Comparison of ENCODE assay signal across 18 mouse cellular contexts in genomic region chr4:152870046-152870445, GRCm38 (mm10).
A peak's percentile ranks its signal among the peaks of the same experiment; 100 is the strongest.
DNase-seq lines count a peak whose midpoint lies in the region; ATAC-seq lines count a peak whose summit lies in the region.
"Had no signal": no experiment of that assay in that cellular context is flagged by ENCODE, and none has a peak within 500 bp of the region (broad histone marks: within the 10 kb centered on the region; RNA-seq: fewer than 3 reads in every experiment).

No protein-coding gene starts in this region.

- DNase-seq in heart, postnatal 10 days: no peak
- DNase-seq in MEL-GATA-1-ER (ENCODE audit: extremely low read depth, low read depth): peak; percentile 50
- peak; percentile 68 for DNase-seq in liver, embryonic 13.5 days
- peak; percentile 4 for DNase-seq in yolk sac, embryonic 10.5 days (ENCODE audit: low spot score)
- no peak for DNase-seq in layer of hippocampus, adult 9-10 months (ENCODE audit: low spot score)
- DNase-seq in left cerebral cortex, adult 9 months (ENCODE audit: low spot score in 2 of 2): no peak
- DNase-seq: adrenal gland, adult 2 months; adrenal gland, postnatal 25 days; cerebellum, adult 11 months; cerebellum, adult 8-10 months; cerebellum, postnatal 14 days; heart, adult 2 months had no signal

- no peak overlapping the region for H3K9ac ChIP-seq in heart, embryonic 11.5 days (ENCODE audit: low read depth, low read length)
- H3K9ac ChIP-seq in liver, embryonic 13.5 days: no peak overlapping the region
- H3K9ac ChIP-seq: embryonic facial prominence, embryonic 12.5 days; forebrain, embryonic 15.5 days; hindbrain, embryonic 14.5 days had no signal

- H3K36me3 ChIP-seq in heart, embryonic 11.5 days (ENCODE audit: control insufficient read depth, insufficient read depth, low read length): no peaks in the 10 kb centered on the region
- no peaks in the 10 kb centered on the region for H3K36me3 ChIP-seq in liver, embryonic 13.5 days
- H3K36me3 ChIP-seq: embryonic facial prominence, embryonic 12.5 days; forebrain, embryonic 15.5 days; hindbrain, embryonic 10.5 days had no signal

- no peaks in the 10 kb centered on the region for H3K9me3 ChIP-seq in heart, embryonic 11.5 days (replicated peaks; ENCODE audit: control insufficient read depth, low read length)
- peaks cover 21% of the 10 kb centered on the region for H3K9me3 ChIP-seq in liver, embryonic 13.5 days (replicated peaks)
- H3K9me3 ChIP-seq: embryonic facial prominence, embryonic 12.5 days; forebrain, embryonic 15.5 days; hindbrain, embryonic 10.5 days had no signal

- H3K27ac ChIP-seq in heart, embryonic 11.5 days (ENCODE audit: low read depth, low read length): peak overlapping the region; percentile 41; the same call in 1 of the 2 replicates
- H3K27ac ChIP-seq in liver, embryonic 13.5 days: no peak overlapping the region
- H3K27ac ChIP-seq: embryonic facial prominence, embryonic 12.5 days; forebrain, embryonic 15.5 days; heart, adult 2 months; hindbrain, embryonic 10.5 days; hindbrain, embryonic 14.5 days had no signal

- H3K4me1 ChIP-seq in heart, embryonic 11.5 days (ENCODE audit: control insufficient read depth, insufficient read depth, low read length): no peaks in the 10 kb centered on the region
- H3K4me1 ChIP-seq in liver, embryonic 13.5 days (replicated peaks): no peaks in the 10 kb centered on the region
- H3K4me1 ChIP-seq: embryonic facial prominence, embryonic 12.5 days; forebrain, embryonic 15.5 days had no signal

- intact Hi-C loops in heart, postnatal 10 days (cut with DNase I): no loop called here

- H3K4me3 ChIP-seq in heart, embryonic 11.5 days (ENCODE audit: low read depth, low read length): no peak overlapping the region
- H3K4me3 ChIP-seq in liver, embryonic 13.5 days (replicated peaks): no peak overlapping the region
- H3K4me3 ChIP-seq: embryonic facial prominence, embryonic 12.5 days; forebrain, embryonic 15.5 days; heart, adult 2 months; hindbrain, embryonic 10.5 days had no signal

- H3K27me3 ChIP-seq in heart, embryonic 11.5 days (ENCODE audit: control insufficient read depth, insufficient read depth, low read length): no peaks in the 10 kb centered on the region
- H3K27me3 ChIP-seq in liver, embryonic 13.5 days: no peaks in the 10 kb centered on the region
- H3K27me3 ChIP-seq: embryonic facial prominence, embryonic 12.5 days; forebrain, embryonic 15.5 days; Patski had no signal

- 47% methylated on average over 5 of the region's 5 CpGs for WGBS in heart, embryonic 11.5 days (ENCODE audit: insufficient replicate concordance)
- WGBS in liver, embryonic 13.5 days (ENCODE audit: insufficient replicate concordance): 48% methylated on average over 5 of the region's 5 CpGs

- no peak overlapping the region for H3K4me2 ChIP-seq in heart, embryonic 11.5 days
- H3K4me2 ChIP-seq in liver, embryonic 13.5 days: no peak overlapping the region
- H3K4me2 ChIP-seq: embryonic facial prominence, embryonic 12.5 days; forebrain, embryonic 15.5 days; hindbrain, embryonic 14.5 days had no signal

- peak; percentile 93 for ATAC-seq in heart, embryonic 11.5 days (replicated peaks; ENCODE audit: insufficient number of reproducible peaks, low FRiP score, low TSS enrichment)
- ATAC-seq in liver, embryonic 13.5 days (ENCODE audit: low read depth): peak; percentile 54; the same call in 1 of the 2 replicates
- ATAC-seq: forebrain, embryonic 15.5 days; Patski had no signal

Comparison
In these comparisons a context has a peak if more than half of its experiments do, and no peak if none do; other contexts are left out.
1. DNase-seq: peak in MEL-GATA-1-ER (single experiment), liver, embryonic 13.5 days (single experiment) and yolk sac, embryonic 10.5 days (single experiment); none in heart, postnatal 10 days (0 of 2), layer of hippocampus, adult 9-10 months (single experiment) and left cerebral cortex, adult 9 months (0 of 2).